Mouse (Mus musculus): Measurements from ENCODE around the gene Cnn1. TPM values are rescaled to one million over a fixed set of nuclear protein-coding genes. Genes with fewer than 3 reads are reported as not detected.
A peak's percentile ranks its signal among the peaks of the same experiment; 100 is the strongest.

Cnn1 gene
- polyA plus RNA-seq (2016; fragmentation: Nextera tagmentation; extraction: Ambion mirVana): 6.7 TPM in 2 replicates

- no peaks in the 10 kb centered on the region for H3K9me3 ChIP-seq
- no peak for ATAC-seq (ENCODE audit: low FRiP score, low read depth)
- H3K4me2 ChIP-seq (replicated peaks): no peak within 1 kb of the TSS
- no peaks in the 10 kb centered on the region for H3K36me3 ChIP-seq
- no peak within 1 kb of the TSS for H3K9ac ChIP-seq (replicated peaks)
- WGBS: 14% methylated on average over 14 of the region's 14 CpGs
- peaks cover 57% of the 10 kb centered on the region for H3K27me3 ChIP-seq
- H3K27ac ChIP-seq (replicated peaks): no peak within 1 kb of the TSS
- H3K4me1 ChIP-seq: no peaks in the 10 kb centered on the region
- no peak within 1 kb of the TSS for H3K4me3 ChIP-seq
Measured at GRCm38 (mm10) chr9:22098993-22099696, at the start of gene Cnn1. TSS of gene Cnn1 (plus strand) at chr9:22099216.

DNA sequence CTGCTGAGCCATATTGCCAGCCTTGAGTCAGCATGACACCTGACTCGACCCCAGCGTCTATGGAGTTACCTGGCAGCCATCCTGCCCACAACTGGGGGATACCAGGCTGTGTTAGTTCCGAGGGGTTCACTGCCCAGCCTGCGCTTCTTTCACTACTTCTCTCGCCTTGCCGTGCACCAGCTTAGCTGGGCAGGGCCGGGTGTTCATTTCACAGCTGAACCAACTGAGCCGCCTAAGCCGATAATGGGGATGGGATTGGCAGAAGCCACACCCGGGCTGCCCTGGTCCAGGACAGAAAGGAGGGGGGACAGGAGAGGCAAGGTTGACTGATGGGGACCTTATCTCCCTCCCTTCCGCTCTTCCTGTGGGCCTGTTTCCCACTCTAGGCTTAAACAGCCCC lies 49.7 kb upstream of the Cnn1 start:
- ATAC-seq (ENCODE audit: low FRiP score, low read depth): no peak
- Histone ChIP-seq H3K27ac (replicated peaks) (peak overlapping the region; percentile 93), H3K4me2 (replicated peaks) (peak overlapping the region; percentile 73), H3K36me3 (0 out of 2 replicates have a peak, but pooled peaks cover 3% of the 10 kb centered on the region), H3K9me3 (no peaks in the 10 kb centered on the region), H3K27me3 (peaks cover 27% of the 10 kb centered on the region), H3K9ac (replicated peaks) (peak overlapping the region; percentile 96), H3K4me3 (peak overlapping the region; percentile 95), H3K4me1 (peaks cover 42% of the 10 kb centered on the region)
- WGBS: 65% methylated on average over 10 of the region's 11 CpGs

DNA sequence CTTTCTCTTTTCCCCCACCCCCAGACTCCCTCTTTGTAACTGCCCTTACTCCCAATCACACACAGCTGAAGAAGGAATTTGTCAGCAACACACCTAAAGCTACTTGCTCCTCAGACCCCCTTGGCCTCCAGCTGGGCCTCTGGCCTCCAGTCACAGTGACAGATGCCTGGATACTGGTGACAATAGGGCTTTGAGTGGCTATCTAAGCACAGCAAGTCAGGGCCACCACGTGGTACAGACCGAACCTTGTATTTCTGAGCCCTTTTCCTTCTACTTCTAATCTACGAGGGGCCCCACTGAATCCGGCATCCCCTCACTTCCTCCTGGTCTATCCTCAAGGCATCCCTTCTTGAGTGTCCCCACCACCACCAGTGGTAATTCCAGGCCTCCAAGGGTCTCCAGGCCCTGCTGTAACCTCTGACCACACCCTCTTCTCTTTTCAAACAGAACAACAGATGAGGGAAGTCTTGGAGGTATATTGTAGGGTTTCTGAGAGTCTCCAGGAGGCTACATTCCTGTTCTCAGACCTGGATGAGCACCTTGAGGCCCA lies 49.2 kb upstream of the Cnn1 start:
- Histone ChIP-seq H3K27ac (replicated peaks) (peak overlapping the region; percentile 93), H3K4me1 (peaks cover 47% of the 10 kb centered on the region), H3K4me3 (peak overlapping the region; percentile 95), H3K9me3 (no peaks in the 10 kb centered on the region), H3K27me3 (peaks cover 32% of the 10 kb centered on the region), H3K9ac (replicated peaks) (peak overlapping the region; percentile 96), H3K4me2 (replicated peaks) (peak overlapping the region; percentile 73), H3K36me3 (0 out of 2 replicates have a peak, but pooled peaks cover 3% of the 10 kb centered on the region)
- 19% methylated on average over 4 of the region's 4 CpGs for WGBS
- ATAC-seq (ENCODE audit: low FRiP score, low read depth): no peak

DNA sequence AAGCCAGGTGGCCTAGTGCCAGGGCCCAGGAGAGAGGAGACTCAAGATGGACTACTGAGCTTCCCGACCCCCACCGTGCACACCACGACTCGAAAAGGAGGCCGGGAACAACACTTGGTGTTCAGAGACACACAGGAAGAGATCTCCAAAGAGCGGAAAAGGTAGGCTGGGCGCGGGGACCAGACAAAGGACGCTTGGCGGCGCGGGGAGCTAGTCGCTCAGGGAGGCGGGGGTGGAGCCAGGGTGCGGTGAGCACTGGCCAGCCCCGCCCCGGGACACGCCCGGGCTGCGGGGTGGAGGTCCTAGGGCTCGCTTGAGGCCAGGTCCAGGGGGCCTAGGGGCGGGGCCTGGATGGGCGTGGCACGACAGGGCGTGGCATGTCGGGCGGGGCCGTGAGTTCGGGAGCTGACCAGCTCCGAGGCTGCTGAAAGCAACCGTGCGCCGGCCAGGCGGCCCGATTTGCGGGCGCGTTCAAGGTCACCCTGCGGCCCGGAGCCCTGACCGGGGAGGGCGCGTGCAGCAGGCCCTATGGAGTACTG lies 48.6 kb upstream of the Cnn1 start:
- Histone ChIP-seq H3K27ac (replicated peaks) (peak overlapping the region; percentile 93), H3K9ac (replicated peaks) (peak overlapping the region; percentile 96), H3K27me3 (peaks cover 36% of the 10 kb centered on the region), H3K4me2 (replicated peaks) (peak overlapping the region; percentile 73), H3K4me3 (peak overlapping the region; percentile 95), H3K4me1 (peaks cover 52% of the 10 kb centered on the region), H3K36me3 (0 out of 2 replicates have a peak, but pooled peaks cover 3% of the 10 kb centered on the region), H3K9me3 (no peaks in the 10 kb centered on the region)
- ATAC-seq (ENCODE audit: low FRiP score, low read depth): peak; percentile 65
- WGBS: under 1% methylated on average over 34 of the region's 43 CpGs

DNA sequence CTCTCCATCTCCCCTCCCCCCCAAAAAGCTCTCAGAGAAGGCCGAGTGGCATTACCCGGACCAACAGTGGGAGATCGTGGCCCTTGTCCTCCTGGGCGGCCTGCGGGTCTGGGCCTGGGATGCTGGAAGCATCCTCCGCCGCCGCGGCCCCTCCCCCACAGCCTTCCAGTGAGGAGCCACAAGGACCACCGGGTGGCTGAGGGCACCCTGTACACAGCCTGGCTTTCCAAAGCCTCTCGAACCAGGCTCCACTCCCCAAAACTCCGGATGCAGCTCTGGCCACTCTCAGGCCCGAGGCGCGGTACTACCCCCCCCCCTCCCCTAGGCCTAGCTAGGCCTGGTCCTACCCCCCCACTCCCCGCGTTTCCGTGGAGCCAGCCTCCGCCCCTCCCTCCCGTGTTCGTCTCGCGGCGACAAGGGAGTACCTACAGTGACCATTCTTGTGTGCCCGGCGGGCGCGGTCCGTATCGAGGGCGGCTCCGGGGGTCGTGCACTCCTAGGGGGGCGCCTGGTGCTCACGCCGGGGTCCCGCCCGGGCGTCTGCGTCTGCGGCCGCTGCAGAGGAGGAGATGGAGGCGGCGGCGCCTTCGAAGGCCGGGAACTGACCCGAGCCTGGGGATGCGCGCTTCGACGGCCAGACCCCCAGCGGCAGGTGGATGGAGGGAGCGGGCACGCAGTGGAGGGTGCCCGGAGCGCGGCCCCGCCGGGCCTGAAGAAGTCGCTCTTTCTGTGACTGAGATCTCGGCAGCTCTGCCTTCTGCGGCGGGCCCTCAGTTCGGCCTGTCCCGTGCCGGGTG lies 47.7 kb upstream of the Cnn1 start:
- WGBS: 1% methylated on average over 54 of the region's 67 CpGs
- Histone ChIP-seq H3K4me1 (peaks cover 52% of the 10 kb centered on the region), H3K27ac (replicated peaks) (peak overlapping the region; percentile 93), H3K9ac (replicated peaks) (peak overlapping the region; percentile 96), H3K36me3 (0 out of 2 replicates have a peak, but pooled peaks cover 3% of the 10 kb centered on the region), H3K9me3 (no peaks in the 10 kb centered on the region), H3K27me3 (peaks cover 44% of the 10 kb centered on the region), H3K4me3 (peak overlapping the region; percentile 95), H3K4me2 (replicated peaks) (peak overlapping the region; percentile 73)
- peak; percentile 32 for ATAC-seq (ENCODE audit: low FRiP score, low read depth)

GRCm38 (mm10) chr9:22051958-22052254 lies 47.1 kb upstream of the Cnn1 start, which contains the start of gene Elavl3:
TSS of gene Elavl3 (minus strand) at chr9:22052023.
- peaks cover 6% of the 10 kb centered on the region for H3K36me3 ChIP-seq
- peak within 1 kb of the TSS; percentile 73 for H3K4me2 ChIP-seq (replicated peaks)
- peak; percentile 79 for ATAC-seq (ENCODE audit: low FRiP score, low read depth)
- H3K4me1 ChIP-seq: peaks cover 48% of the 10 kb centered on the region
- H3K4me3 ChIP-seq: peak within 1 kb of the TSS; percentile 95
- H3K27ac ChIP-seq (replicated peaks): peak within 1 kb of the TSS; percentile 93
- H3K9ac ChIP-seq (replicated peaks): peak within 1 kb of the TSS; percentile 96
- H3K9me3 ChIP-seq: no peaks in the 10 kb centered on the region
- WGBS: 2% methylated on average over 24 of the region's 28 CpGs
- H3K27me3 ChIP-seq: peaks cover 47% of the 10 kb centered on the region

GRCm38 (mm10) chr9:22053657-22054056 lies 45.4 kb upstream of the Cnn1 start:
- peaks cover 32% of the 10 kb centered on the region for H3K4me1 ChIP-seq
- no peak overlapping the region for H3K4me2 ChIP-seq (replicated peaks)
- H3K36me3 ChIP-seq: peaks cover 23% of the 10 kb centered on the region
- no peak for ATAC-seq (ENCODE audit: low FRiP score, low read depth)
- H3K4me3 ChIP-seq: no peak overlapping the region
- peaks cover 47% of the 10 kb centered on the region for H3K27me3 ChIP-seq
- no peak overlapping the region for H3K9ac ChIP-seq (replicated peaks)
- WGBS: 36% methylated on average over 6 of the region's 7 CpGs
- H3K9me3 ChIP-seq: no peaks in the 10 kb centered on the region
- H3K27ac ChIP-seq (replicated peaks): no peak overlapping the region

DNA sequence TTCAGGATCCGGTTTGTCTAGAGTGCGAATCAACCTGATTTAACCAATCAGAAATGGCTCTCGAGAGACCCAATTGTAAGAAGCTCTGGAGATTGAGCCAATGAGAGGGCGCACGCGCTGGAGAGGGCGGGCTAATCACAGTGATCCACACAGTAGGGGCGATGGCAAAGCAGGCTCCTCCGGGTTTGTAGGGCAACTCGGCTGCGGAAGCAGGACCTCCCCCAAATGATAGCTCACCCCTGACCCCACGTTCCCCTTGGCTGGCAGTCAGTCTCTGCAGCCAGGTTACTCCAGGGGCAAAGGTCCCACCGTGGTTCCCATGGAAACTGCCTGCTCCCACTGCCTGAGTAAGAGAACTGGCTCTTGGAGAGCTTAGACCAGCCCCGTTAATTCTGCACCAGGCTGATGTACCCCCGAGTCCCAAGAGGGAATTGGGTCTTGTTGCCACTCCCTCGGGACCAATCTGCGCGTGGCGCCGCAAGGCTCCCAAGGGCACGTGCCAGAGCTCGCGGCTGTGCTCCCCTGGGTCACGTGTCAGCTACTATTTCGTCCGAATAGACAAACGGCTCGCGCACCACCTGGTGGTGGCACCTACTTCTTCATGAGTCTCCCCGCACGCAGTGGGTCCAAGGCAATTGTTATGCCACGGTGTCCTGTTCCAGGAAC lies 44.5 kb upstream of the Cnn1 start:
- peak; percentile 11; the same call in 1 of the 2 replicates for ATAC-seq (ENCODE audit: low FRiP score, low read depth)
- Histone ChIP-seq H3K36me3 (peaks cover 27% of the 10 kb centered on the region), H3K4me3 (peak overlapping the region; percentile 13), H3K9ac (replicated peaks) (no peak overlapping the region), H3K27ac (replicated peaks) (peak overlapping the region; percentile 36; the same call in 1 of the 2 replicates), H3K4me1 (peaks cover 23% of the 10 kb centered on the region), H3K27me3 (peaks cover 47% of the 10 kb centered on the region), H3K4me2 (replicated peaks) (peak overlapping the region; percentile 45), H3K9me3 (no peaks in the 10 kb centered on the region)
- 2% methylated on average over 32 of the region's 32 CpGs for WGBS

DNA sequence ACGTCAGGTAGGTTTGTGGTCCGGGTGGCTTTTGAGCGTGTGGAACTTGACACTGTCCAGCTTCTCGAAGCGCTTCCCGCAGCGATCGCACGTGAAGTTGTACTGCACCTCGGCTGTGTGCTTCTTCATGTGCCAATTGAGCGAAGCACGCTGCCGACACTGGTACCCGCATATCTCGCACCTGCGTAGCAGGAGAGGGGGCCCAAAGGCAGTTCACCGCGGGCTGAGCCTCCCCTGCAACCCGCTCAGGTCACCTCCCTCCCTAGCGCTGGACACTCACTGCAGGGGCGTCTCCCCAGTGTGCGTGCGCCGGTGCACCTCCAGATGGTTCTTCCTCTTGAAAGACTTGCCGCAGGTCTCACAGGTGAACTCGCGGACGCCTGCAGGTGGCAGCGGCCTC lies 43.3 kb upstream of the Cnn1 start:
- no peak overlapping the region for H3K4me2 ChIP-seq (replicated peaks)
- H3K9ac ChIP-seq (replicated peaks): no peak overlapping the region
- peaks cover 46% of the 10 kb centered on the region for H3K27me3 ChIP-seq
- peaks cover 35% of the 10 kb centered on the region for H3K36me3 ChIP-seq
- 43% methylated on average over 29 of the region's 29 CpGs for WGBS
- H3K9me3 ChIP-seq: no peaks in the 10 kb centered on the region
- ATAC-seq (ENCODE audit: low FRiP score, low read depth): no peak
- no peak overlapping the region for H3K27ac ChIP-seq (replicated peaks)
- H3K4me3 ChIP-seq: no peak overlapping the region
- peaks cover 14% of the 10 kb centered on the region for H3K4me1 ChIP-seq

- H3K27me3 ChIP-seq: peaks cover 39% of the 10 kb centered on the region
- no peak overlapping the region for H3K4me2 ChIP-seq (replicated peaks)
- no peaks in the 10 kb centered on the region for H3K9me3 ChIP-seq
- WGBS: 79% methylated on average over 9 of the region's 9 CpGs
- H3K36me3 ChIP-seq: peaks cover 42% of the 10 kb centered on the region
- H3K9ac ChIP-seq (replicated peaks): no peak overlapping the region
- no peak overlapping the region for H3K4me3 ChIP-seq
- H3K4me1 ChIP-seq: peaks cover 14% of the 10 kb centered on the region
- ATAC-seq (ENCODE audit: low FRiP score, low read depth): no peak
- no peak overlapping the region for H3K27ac ChIP-seq (replicated peaks)
Measured at GRCm38 (mm10) chr9:22056303-22056910, 42.6 kb upstream of the Cnn1 start.

DNA sequence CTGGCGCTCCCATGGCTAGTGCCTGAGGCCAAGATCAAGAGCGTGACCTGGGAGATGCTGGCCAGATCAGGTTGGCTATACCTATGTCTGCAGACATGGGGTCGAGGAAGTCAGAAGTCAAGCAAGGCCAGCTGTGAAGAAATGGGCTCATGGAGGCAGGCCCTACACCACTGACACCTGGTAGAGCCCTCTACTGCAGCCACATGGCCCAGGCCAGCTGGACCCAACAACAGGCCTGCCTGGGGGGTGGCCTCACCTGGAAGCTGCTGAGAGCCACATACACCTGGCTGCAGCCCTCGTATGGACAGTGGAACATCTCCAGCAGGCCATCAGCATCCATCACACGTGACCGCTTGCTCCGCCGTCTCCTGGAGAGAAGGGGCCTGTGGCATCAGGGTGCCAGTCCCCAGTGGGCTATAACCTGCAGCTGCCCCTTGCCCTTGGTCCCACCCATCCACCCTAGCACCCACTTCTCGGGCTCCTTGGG lies 41.9 kb upstream of the Cnn1 start:
- WGBS: 96% methylated on average over 9 of the region's 9 CpGs
- no peak for ATAC-seq (ENCODE audit: low FRiP score, low read depth)
- no peak overlapping the region for H3K4me2 ChIP-seq (replicated peaks)
- no peak overlapping the region for H3K9ac ChIP-seq (replicated peaks)
- peaks cover 12% of the 10 kb centered on the region for H3K4me1 ChIP-seq
- peaks cover 33% of the 10 kb centered on the region for H3K27me3 ChIP-seq
- peaks cover 49% of the 10 kb centered on the region for H3K36me3 ChIP-seq
- no peak overlapping the region for H3K27ac ChIP-seq (replicated peaks)
- H3K4me3 ChIP-seq: no peak overlapping the region
- no peaks in the 10 kb centered on the region for H3K9me3 ChIP-seq

Measured in midbrain, embryonic 12.5 days (tissue).